8 mouse cellular contexts compared by ENCODE assay signal in genomic region chr2:92374514-92374913, GRCm38 (mm10). TPM values are rescaled to one million over a fixed set of nuclear protein-coding genes. Genes with fewer than 3 reads are reported as not detected.
DNase-seq lines count a peak whose midpoint lies in the region; ATAC-seq and TF ChIP-seq lines count a peak whose summit lies in the region.

Gene Pex16, plus strand, starts transcription at chr2:92374676.
Gene Large2, minus strand, starts transcription at chr2:92374869.

- H3K27me3 ChIP-seq in C2C12 (ENCODE audit: control insufficient read depth, insufficient read depth, insufficient read length) = peaks cover 12% of the 10 kb centered on the region
- no peaks in the 10 kb centered on the region for H3K27me3 ChIP-seq in MEL (ENCODE audit: control insufficient read depth in 1 of 2, insufficient read depth in 2 of 2, low read length in 2 of 2)
- peaks cover 30% of the 10 kb centered on the region for H3K27me3 ChIP-seq in heart, postnatal 0 days (ENCODE audit: control insufficient read depth, insufficient read depth, low read length)
- peaks cover 32% of the 10 kb centered on the region for H3K27me3 ChIP-seq in megakaryocyte, embryonic 14.5 days (replicated peaks)
- peaks cover 9% of the 10 kb centered on the region; the same call in 1 of the 2 replicates for H3K27me3 ChIP-seq in stomach, embryonic 16.5 days (ENCODE audit: control insufficient read depth, insufficient read depth, low read length)

- peaks cover 15% of the 10 kb centered on the region for H3K36me3 ChIP-seq in C2C12 (ENCODE audit: control insufficient read depth, insufficient read depth)
- H3K36me3 ChIP-seq in MEL (ENCODE audit: control insufficient read depth in 1 of 2, insufficient read depth in 2 of 2, low read length in 2 of 2) = no peaks in the 10 kb centered on the region
- peaks cover 25% of the 10 kb centered on the region for H3K36me3 ChIP-seq in heart, postnatal 0 days (replicated peaks; ENCODE audit: control insufficient read depth, insufficient read depth, low read length)
- H3K36me3 ChIP-seq in megakaryocyte, embryonic 14.5 days (replicated peaks; ENCODE audit: low read length) = peaks cover 28% of the 10 kb centered on the region
- H3K36me3 ChIP-seq in stomach, embryonic 16.5 days (ENCODE audit: control insufficient read depth, insufficient read depth, low read length) = no peaks in the 10 kb centered on the region

- H3K4me1 ChIP-seq in MEL (ENCODE audit: control insufficient read depth in 1 of 2, insufficient read depth in 2 of 2, low read length in 2 of 2) = peaks cover 0 to 12% of the 10 kb centered on the region in 2 experiments; a peak in 2 of 4 replicates
- H3K4me1 ChIP-seq in heart, postnatal 0 days (ENCODE audit: control insufficient read depth, insufficient read depth) = peaks cover 16% of the 10 kb centered on the region; the same call in 1 of the 2 replicates
- H3K4me1 ChIP-seq in megakaryocyte, embryonic 14.5 days = peaks cover 53% of the 10 kb centered on the region
- peaks cover 45% of the 10 kb centered on the region for H3K4me1 ChIP-seq in stomach, embryonic 16.5 days (ENCODE audit: control insufficient read depth, insufficient read depth, low read length)

- intact Hi-C loops in left cerebral cortex, postnatal 25 days (cut with DNase I) = no loop called here

- peak within 1 kb of the TSS; percentile 81 for H3K9ac ChIP-seq in MEL (ENCODE audit: control insufficient read depth, low read depth, low read length, poor library complexity, severe bottlenecking)
- H3K9ac ChIP-seq in heart, postnatal 0 days (replicated peaks; ENCODE audit: low read depth, low read length) = peak within 1 kb of the TSS; percentile 87
- H3K9ac ChIP-seq in stomach, embryonic 16.5 days (ENCODE audit: low read length) = peak within 1 kb of the TSS; percentile 82

- TF ChIP-seq POLR2A in MEL (IDR thresholded peaks at IDR 0.05; ENCODE audit: control insufficient read depth in 1 of 2, insufficient read depth in 1 of 2, low read depth in 1 of 2, low read length in 2 of 2, poor library complexity in 1 of 2) = peak; percentile 11 to 33; a peak in 1 of 4 replicates

- ATAC-seq in heart, postnatal 0 days (ENCODE audit: insufficient read depth, low read depth) = peak; percentile 21; the same call in 1 of the 2 replicates
- ATAC-seq in stomach, embryonic 16.5 days (ENCODE audit: insufficient read depth, low FRiP score) = no peak

- no peak for TF ChIP-seq EP300 in MEL (IDR thresholded peaks at IDR 0.05; ENCODE audit: low read depth in 1 of 2, low read length in 2 of 2)
- TF ChIP-seq EP300 in heart, postnatal 0 days (IDR thresholded peaks at IDR 0.05; ENCODE audit: low read depth) = no peak

- no peaks in the 10 kb centered on the region for H3K9me3 ChIP-seq in MEL (replicated peaks; ENCODE audit: insufficient read depth, low read length)
- no peaks in the 10 kb centered on the region for H3K9me3 ChIP-seq in heart, postnatal 0 days (replicated peaks; ENCODE audit: control insufficient read depth, low read length)
- H3K9me3 ChIP-seq in megakaryocyte, embryonic 14.5 days = no peaks in the 10 kb centered on the region
- no peaks in the 10 kb centered on the region for H3K9me3 ChIP-seq in stomach, embryonic 16.5 days (replicated peaks; ENCODE audit: control insufficient read depth, low read length)

- TF ChIP-seq RAD21 in MEL (IDR thresholded peaks at IDR 0.05; ENCODE audit: low read depth, low read length) = no peak; the same call in 1 of the 2 replicates

- peak within 1 kb of the TSS; percentile 99 for H3K4me3 ChIP-seq in C2C12 (ENCODE audit: insufficient read depth, poor library complexity, severe bottlenecking)
- peak within 1 kb of the TSS; percentile 72 to 84 for H3K4me3 ChIP-seq in MEL (ENCODE audit: control insufficient read depth in 1 of 2, insufficient read depth in 1 of 2, low read depth in 2 of 2, low read length in 2 of 2)
- peak within 1 kb of the TSS; percentile 83 for H3K4me3 ChIP-seq in heart, postnatal 0 days (ENCODE audit: low read depth, low read length)
- H3K4me3 ChIP-seq in megakaryocyte, embryonic 14.5 days (replicated peaks) = peak within 1 kb of the TSS; percentile 98
- peak within 1 kb of the TSS; percentile 81 for H3K4me3 ChIP-seq in stomach, embryonic 16.5 days (replicated peaks; ENCODE audit: low read length)

- TF ChIP-seq CTCF in C2C12 (IDR thresholded peaks at IDR 0.05; ENCODE audit: control insufficient read depth, insufficient read depth, insufficient read length) (no peak), MEL (IDR thresholded peaks at IDR 0.05 in 2 of 3, conservative IDR thresholded peaks at IDR 0.05 in 1 of 3; ENCODE audit: control insufficient read depth in 1 of 3, insufficient read depth in 1 of 3, low read depth in 2 of 3, low read length in 3 of 3, poor library complexity in 1 of 3, severe bottlenecking in 1 of 3) (no peak)
- TF ChIP-seq CTCF in heart, postnatal 0 days (IDR thresholded peaks at IDR 0.05; ENCODE audit: low read depth) = no peak

- peak within 1 kb of the TSS; percentile 68 for H3K27ac ChIP-seq in MEL (ENCODE audit: control insufficient read depth, low read depth, low read length)
- peak within 1 kb of the TSS; percentile 85 for H3K27ac ChIP-seq in heart, postnatal 0 days (ENCODE audit: low read depth)
- peak within 1 kb of the TSS; percentile 90 for H3K27ac ChIP-seq in stomach, embryonic 16.5 days (ENCODE audit: low read length)

- H3K4me2 ChIP-seq in heart, postnatal 0 days (ENCODE audit: low read depth, low read length) = peak within 1 kb of the TSS; percentile 98
- H3K4me2 ChIP-seq in stomach, embryonic 16.5 days (ENCODE audit: low read depth, low read length) = peak within 1 kb of the TSS; percentile 89

- peaks cover 2% of the 10 kb centered on the region for H3K79me3 ChIP-seq in C2C12 (ENCODE audit: low read depth)

- WGBS in heart, postnatal 0 days = 2% methylated on average over 16 of the region's 16 CpGs
- WGBS in stomach, embryonic 16.5 days = 1% methylated on average over 16 of the region's 16 CpGs

- peak; percentile 83 for DNase-seq in MEL (ENCODE audit: low read depth, low spot score)
- peak; percentile 66 for DNase-seq in embryo, embryonic 10.5 days (ENCODE audit: low spot score)
- DNase-seq in heart, postnatal 0 days (ENCODE audit: low spot score) = peak; percentile 28
- peak; percentile 47 to 78 for DNase-seq in left cerebral cortex, postnatal 25 days (ENCODE audit: low spot score in 2 of 2)
- no peak for DNase-seq in gastrocnemius, postnatal 25 days

- H3ac ChIP-seq in C2C12 (ENCODE audit: control insufficient read depth, insufficient read length, low read depth) = peak within 1 kb of the TSS; percentile 57

- peaks cover 20% of the 10 kb centered on the region for H3K79me2 ChIP-seq in C2C12 (ENCODE audit: control insufficient read depth, insufficient read depth)
- H3K79me2 ChIP-seq in MEL (ENCODE audit: control insufficient read depth, insufficient read depth, low read length, poor library complexity) = peaks cover 5% of the 10 kb centered on the region

TF ChIP-seq in C2C12, 6 proteins besides CTCF, POLR2A, EP300 and RAD21:
- TF ChIP-seq CEBPB (IDR thresholded peaks at IDR 0.05; ENCODE audit: low read depth) (no peak), USF1 (IDR thresholded peaks at IDR 0.05; ENCODE audit: low read depth) (no peak), MYOG (IDR thresholded peaks at IDR 0.05; ENCODE audit: control insufficient read depth, extremely low read depth, insufficient read length) (no peak), MAX (IDR thresholded peaks at IDR 0.05) (no peak), MYOD1 (IDR thresholded peaks at IDR 0.05; ENCODE audit: control insufficient read depth, insufficient read length, low read depth) (no peak), FOSL1 (IDR thresholded peaks at IDR 0.05; ENCODE audit: insufficient read depth, low read length, poor library complexity, severe bottlenecking) (no peak)

TF ChIP-seq in MEL, 35 proteins besides CTCF, POLR2A, EP300 and RAD21:
- TF ChIP-seq ZNF384 (IDR thresholded peaks at IDR 0.05; ENCODE audit: low read depth, low read length) (no peak), TBP (IDR thresholded peaks at IDR 0.05; ENCODE audit: low read depth, low read length) (0 out of 2 replicates have a peak, but pooled peaks have one; percentile 36), MAFK (IDR thresholded peaks at IDR 0.05; ENCODE audit: borderline replicate concordance, low read depth, low read length) (no peak), MXI1 (IDR thresholded peaks at IDR 0.05; ENCODE audit: low read depth, low read length) (peak; percentile 36; the same call in 1 of the 2 replicates), NELFE (IDR thresholded peaks at IDR 0.05; ENCODE audit: low read depth, low read length) (peak; percentile 62)

RNA-seq across cellular contexts. Expression of gene Pex16, which starts in this region (rescaled TPM):
- polyA plus RNA-seq in C2C12 (2012; fragmentation: generic; extraction: Trizol) (21.0 TPM), MEL (2012; ENCODE audit: insufficient read depth in 1 of 2, insufficient read length in 2 of 2, low read depth in 1 of 2, low replicate concordance in 2 of 2, missing spikeins in 1 of 2) (10 to 100 TPM in 1 of 2 experiments, not detected in 1; 52.5 TPM)
- total RNA-seq in MEL (2012; rRNA removed) = 40.9 and 41.9 TPM in 2 replicates
- total RNA-seq in heart, postnatal 0 days (2014; rRNA removed; ENCODE audit: low replicate concordance) = 14.1 and 28.5 TPM in 2 replicates
- 27.5 and 27.7 TPM in 2 replicates for polyA plus RNA-seq in heart, postnatal 0 days (2015; fragmentation: Nextera tagmentation; extraction: Ambion mirVana)
- 10 to 100 TPM; 31.1 to 35.5 TPM for total RNA-seq in left cerebral cortex, postnatal 25 days (2021)
- polyA plus RNA-seq in megakaryocyte, embryonic 14.5 days (2012; ENCODE audit: insufficient read depth, low replicate concordance) = 28.2 and 40.3 TPM in 2 replicates
- polyA plus RNA-seq in stomach, embryonic 16.5 days (2015; fragmentation: Nextera tagmentation; extraction: Ambion mirVana) = 27.8 and 31.9 TPM in 2 replicates
- total RNA-seq in gastrocnemius, postnatal 25 days (2021) = 10 to 100 TPM; 16.7 to 18.9 TPM

RNA-seq across cellular contexts. Expression of gene Large2, which starts in this region (rescaled TPM):
- polyA plus RNA-seq in C2C12 (2012; fragmentation: generic; extraction: Trizol) (0.13 TPM), MEL (2012; ENCODE audit: insufficient read depth in 1 of 2, insufficient read length in 2 of 2, low read depth in 1 of 2, low replicate concordance in 2 of 2, missing spikeins in 1 of 2) (under 1 TPM in 1 of 2 experiments, not detected in 1; 0.03 TPM)
- total RNA-seq in MEL (2012; rRNA removed) = not detected in 2 replicates
- not detected in 2 replicates for total RNA-seq in heart, postnatal 0 days (2014; rRNA removed; ENCODE audit: low replicate concordance)
- 0.25 and 0.47 TPM in 2 replicates for polyA plus RNA-seq in heart, postnatal 0 days (2015; fragmentation: Nextera tagmentation; extraction: Ambion mirVana)
- total RNA-seq in left cerebral cortex, postnatal 25 days (2021) = under 1 TPM; 0.62 to 0.80 TPM
- not detected in 2 replicates for polyA plus RNA-seq in megakaryocyte, embryonic 14.5 days (2012; ENCODE audit: insufficient read depth, low replicate concordance)
- 12.6 and 15.5 TPM in 2 replicates for polyA plus RNA-seq in stomach, embryonic 16.5 days (2015; fragmentation: Nextera tagmentation; extraction: Ambion mirVana)
- under 1 TPM; 0.54 to 0.88 TPM for total RNA-seq in gastrocnemius, postnatal 25 days (2021)
